ENCODE assay signal across 8 mouse cellular contexts in the genomic region with DNA sequence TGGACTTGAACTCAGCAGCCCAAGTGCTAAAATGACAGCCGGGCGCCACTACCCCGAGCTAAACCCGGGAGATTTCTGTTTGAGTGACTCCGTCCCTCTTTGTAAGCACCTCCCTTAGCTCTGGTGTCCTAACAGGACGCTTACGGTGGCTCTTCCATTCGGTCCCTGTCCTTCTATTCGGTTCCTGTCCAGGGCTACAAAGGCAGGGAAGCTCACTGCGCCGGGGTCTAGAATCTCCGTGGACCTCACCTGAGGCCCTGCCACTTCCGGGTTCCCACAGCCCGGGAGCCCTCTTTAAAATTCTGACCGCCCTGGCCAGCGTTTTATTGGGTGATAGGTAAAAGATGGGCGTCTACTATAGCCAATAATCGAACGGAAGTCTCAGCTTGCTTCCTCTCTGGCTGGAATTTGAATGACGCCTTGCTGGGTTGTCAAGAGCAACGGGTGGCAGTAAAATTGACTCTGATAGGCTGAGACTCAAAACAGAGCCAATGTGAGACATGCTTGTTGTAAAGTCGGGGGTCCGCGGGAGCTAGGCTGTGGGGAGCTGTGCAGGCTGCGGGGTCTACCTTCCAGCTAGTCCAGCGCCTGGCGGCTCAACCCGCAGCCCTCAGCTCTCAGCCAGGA. TPM values are rescaled to one million over a fixed set of nuclear protein-coding genes. Genes with fewer than 3 reads are reported as not detected.
DNase-seq lines count a peak whose midpoint lies in the region; ATAC-seq lines count a peak whose summit lies in the region.

Gene Faap24, minus strand, starts transcription at position 295 of the 627 bp plus-strand sequence.
Gene Cep89, plus strand, starts transcription at position 494 of the 627 bp plus-strand sequence.

- H3K36me3 ChIP-seq in intestine, embryonic 14.5 days (ENCODE audit: control insufficient read depth, insufficient read depth, low read length) = peaks cover 38% of the 10 kb centered on the region

- peak within 1 kb of the TSS; percentile 66 for H3K9ac ChIP-seq in intestine, embryonic 14.5 days (ENCODE audit: low read length)

- peak within 1 kb of the TSS; percentile 65 for H3K4me3 ChIP-seq in intestine, embryonic 14.5 days (ENCODE audit: low read depth, low read length)

- peak; percentile 96 for ATAC-seq in intestine, embryonic 14.5 days (replicated peaks; ENCODE audit: low FRiP score, low TSS enrichment, low read depth)

- intact Hi-C loops in left cerebral cortex, postnatal 14 days (cut with DNase I) = no loop called here

- peak within 1 kb of the TSS; percentile 91 for H3K4me2 ChIP-seq in intestine, embryonic 14.5 days (ENCODE audit: low read length)

- H3K27me3 ChIP-seq in intestine, embryonic 14.5 days (replicated peaks; ENCODE audit: control insufficient read depth, insufficient read depth, low read length) = no peaks in the 10 kb centered on the region

- DNase-seq in adrenal gland, adult 18-20 months (ENCODE audit: low spot score in 2 of 2) = peak; percentile 87 to 92
- peak; percentile 96 for DNase-seq in embryo, embryonic 11 days
- DNase-seq in gastrocnemius, postnatal 25 days = peak; percentile 93
- peak; percentile 100 for DNase-seq in intestine, embryonic 14.5 days (ENCODE audit: low spot score)
- peak; percentile 98 to 99 for DNase-seq in left cerebral cortex, postnatal 14 days (ENCODE audit: low spot score in 2 of 2)
- peak; percentile 98 for DNase-seq in mesoderm, embryonic 11.5 days (ENCODE audit: low read depth, low spot score)
- peak; percentile 93 to 97 for DNase-seq in right cerebral cortex, postnatal 36 days (ENCODE audit: low spot score in 2 of 2)
- DNase-seq in yolk sac, embryonic 10.5 days (ENCODE audit: low spot score) = peak; percentile 98

- WGBS in intestine, embryonic 14.5 days = under 1% methylated on average over 28 of the region's 28 CpGs

- no peak within 1 kb of the TSS; the same call in 1 of the 2 replicates for H3K27ac ChIP-seq in intestine, embryonic 14.5 days (ENCODE audit: low read depth)

- peaks cover 18% of the 10 kb centered on the region for H3K4me1 ChIP-seq in intestine, embryonic 14.5 days (replicated peaks; ENCODE audit: control insufficient read depth, insufficient read depth, low read length)

- no peaks in the 10 kb centered on the region for H3K9me3 ChIP-seq in intestine, embryonic 14.5 days (ENCODE audit: control insufficient read depth, low read length)

RNA-seq across cellular contexts. Expression of gene Faap24, which starts in this region (rescaled TPM):
- total RNA-seq in adrenal gland, adult 18-20 months (2021) = 1 to 10 TPM; 5.2 to 6.9 TPM
- 1 to 10 TPM in 1 of 2 experiments, under 1 TPM in 1; 0.79 to 1.0 TPM for total RNA-seq in gastrocnemius, postnatal 25 days (2021)
- polyA plus RNA-seq in intestine, embryonic 14.5 days (2014; fragmentation: Nextera tagmentation; extraction: Ambion mirVana) = 18.1 and 21.3 TPM in 2 replicates
- total RNA-seq in left cerebral cortex, postnatal 14 days (2021) = 1 to 10 TPM; 7.8 to 9.1 TPM

RNA-seq across cellular contexts. Expression of gene Cep89, which starts in this region (rescaled TPM):
- 10 to 100 TPM; 11.9 to 16.0 TPM for total RNA-seq in adrenal gland, adult 18-20 months (2021)
- 1 to 10 TPM; 4.9 to 6.4 TPM for total RNA-seq in gastrocnemius, postnatal 25 days (2021)
- 42.4 and 45.5 TPM in 2 replicates for polyA plus RNA-seq in intestine, embryonic 14.5 days (2014; fragmentation: Nextera tagmentation; extraction: Ambion mirVana)
- 10 to 100 TPM; 22.2 to 22.5 TPM for total RNA-seq in left cerebral cortex, postnatal 14 days (2021)
